Mouse (Mus musculus) cortical plate, adult 2 months (tissue): ENCODE results near the gene Cdc37l1.

ENCODE experiments used
- CTCF ChIP-seq: fragments of 200-500 bp; IDR thresholded peaks from 2 replicates; pipeline ENCODE4 v1.5.1; 2011; ENCODE audit warnings: mild to moderate bottlenecking, control low read depth, low read length; ENCODE audit not compliant: insufficient read depth; ENCODE audit errors: extremely low read depth
- POLR2A ChIP-seq: fragments of 200-500 bp; IDR thresholded peaks from 2 replicates; pipeline ENCODE4 v1.6.1; 2011; ENCODE audit warnings: mild to moderate bottlenecking, low read length, control low read depth; ENCODE audit not compliant: insufficient read depth; ENCODE audit errors: extremely low read depth

- no peak for TF ChIP-seq POLR2A
- TF ChIP-seq CTCF = no peak
Observed at GRCm38 (mm10) chr19:29054594-29054993, 64.4 kb downstream of the Cdc37l1 start.
